Mouse (Mus musculus): ENCODE measurements around the gene Tunar. TPM values are rescaled to one million over a fixed set of nuclear protein-coding genes. Genes with fewer than 3 reads are reported as not detected.
A peak's percentile ranks its signal among the peaks of the same experiment; 100 is the strongest.

Tunar gene
- 10 to 100 TPM; 17.2 to 19.7 TPM for total RNA-seq (2021)

GRCm38 (mm10) chr12:105333570-105333969, at the start of gene Tunar:
TSS of gene Tunar (plus strand) at chr12:105333870.
- no peak for DNase-seq

GRCm38 (mm10) chr12:105312571-105313035, 21.1 kb upstream of the Tunar start:
- peak in 1 of 2 experiments; percentile 11 for DNase-seq

- no peak for DNase-seq
Measured at GRCm38 (mm10) chr12:105314328-105314727, 19.3 kb upstream of the Tunar start.

GRCm38 (mm10) chr12:105322160-105322559, 11.5 kb upstream of the Tunar start:
- no peak for DNase-seq

GRCm38 (mm10) chr12:105327051-105327450, 6.6 kb upstream of the Tunar start:
- no peak for DNase-seq

DNA sequence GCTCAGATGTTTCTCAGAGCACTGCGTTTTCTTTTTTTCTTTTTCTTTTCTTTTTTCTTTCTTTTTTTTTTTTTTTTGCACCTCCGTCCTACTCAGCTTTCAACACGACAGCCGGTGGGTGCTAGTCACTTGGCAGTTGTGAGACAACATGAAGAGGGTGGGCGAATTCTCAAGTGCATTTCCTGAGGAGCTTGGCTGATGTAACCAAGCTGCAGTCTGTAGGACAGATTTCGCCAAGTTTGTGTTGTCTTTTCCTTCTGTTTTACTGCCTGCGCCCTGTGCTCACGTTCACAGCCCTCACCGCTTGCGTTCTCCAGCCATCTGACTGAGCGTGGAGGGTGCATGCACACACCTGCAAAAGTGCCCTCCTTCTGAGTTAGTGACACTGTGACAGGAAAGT, 5.3 kb upstream of the Tunar start:
- peak; percentile 45 to 51 for DNase-seq

- no peak for DNase-seq
Measured at GRCm38 (mm10) chr12:105336094-105336420, 2.4 kb downstream of the Tunar start.

DNA sequence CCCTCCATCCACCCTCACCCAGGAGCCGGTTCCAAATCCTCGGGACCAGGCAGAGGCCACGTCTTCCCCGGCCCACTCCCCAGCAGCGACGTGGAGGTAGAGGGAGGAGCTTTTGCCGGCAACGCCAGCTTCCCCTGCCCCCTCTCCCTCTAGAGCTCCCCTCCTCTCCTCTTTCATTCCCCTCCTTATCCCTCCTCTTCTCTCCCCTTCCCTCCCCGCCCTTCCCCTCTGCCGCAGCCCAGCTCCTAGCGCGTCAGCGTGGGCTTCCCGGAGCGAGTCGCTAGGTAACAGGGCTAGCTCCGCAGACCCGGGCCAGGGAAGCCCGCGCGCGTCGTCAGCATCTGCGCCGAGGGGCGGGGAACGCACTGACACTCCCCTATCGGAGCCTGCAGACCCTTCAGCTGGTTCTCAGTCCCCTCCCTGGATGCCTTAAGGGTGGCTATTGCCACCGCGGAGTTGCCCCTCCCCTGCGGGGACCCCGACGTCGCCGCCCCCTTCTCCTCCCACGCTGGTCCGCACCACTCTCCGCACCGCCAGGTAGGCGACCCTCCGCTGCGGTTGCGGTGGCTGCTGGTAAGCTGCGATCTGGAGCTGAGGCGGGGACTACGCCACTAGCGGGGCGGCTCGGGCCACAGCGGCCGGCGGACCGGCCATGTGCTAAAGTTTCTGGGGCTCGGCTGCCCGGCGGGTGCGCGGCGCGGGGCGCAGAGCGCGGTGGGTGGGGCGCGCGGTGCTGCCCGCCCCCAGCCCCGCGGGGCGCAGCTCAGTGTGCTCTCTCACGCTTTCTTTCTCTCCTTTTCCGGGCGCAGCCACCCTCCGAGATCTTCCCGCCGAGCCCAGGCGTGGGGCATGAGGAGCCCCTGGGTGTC, 3.0 kb downstream of the Tunar start:
- DNase-seq, result peak; percentile 66 to 76

DNA sequence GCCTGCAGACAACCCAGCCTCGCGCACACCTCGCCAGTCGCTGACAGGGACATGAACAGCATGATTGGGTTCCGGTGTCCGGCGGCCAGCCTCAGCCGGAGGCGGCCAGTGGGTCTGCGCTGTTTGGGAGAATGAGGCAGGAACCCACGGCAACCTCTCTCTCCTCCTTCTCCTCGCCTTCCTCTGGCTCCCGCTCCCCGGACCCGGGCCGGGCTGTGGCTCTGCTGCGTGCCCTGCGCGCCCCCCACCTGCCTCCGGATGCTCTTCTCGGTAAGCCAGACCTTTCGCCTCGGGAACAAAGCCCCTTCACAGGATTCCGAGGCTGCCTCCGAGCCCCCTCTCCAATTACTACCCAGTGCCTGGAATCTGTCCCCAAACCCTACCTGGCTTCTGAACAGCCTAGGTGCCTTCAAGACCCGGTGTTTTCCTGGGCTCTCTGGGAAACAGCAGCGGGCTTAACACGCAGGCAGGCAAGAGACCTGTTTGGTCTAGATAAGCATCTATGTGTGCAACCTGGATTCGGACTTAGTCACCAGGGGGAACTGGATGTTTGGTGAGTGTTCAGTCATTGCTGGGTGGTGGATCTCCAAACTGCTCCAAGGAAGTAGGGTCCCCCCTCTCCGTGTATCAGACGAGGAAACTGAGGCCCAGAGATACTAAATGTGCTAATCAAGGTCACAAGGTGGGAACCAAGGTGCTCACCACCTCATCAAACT, 3.8 kb downstream of the Tunar start:
- DNase-seq, result no peak

DNA sequence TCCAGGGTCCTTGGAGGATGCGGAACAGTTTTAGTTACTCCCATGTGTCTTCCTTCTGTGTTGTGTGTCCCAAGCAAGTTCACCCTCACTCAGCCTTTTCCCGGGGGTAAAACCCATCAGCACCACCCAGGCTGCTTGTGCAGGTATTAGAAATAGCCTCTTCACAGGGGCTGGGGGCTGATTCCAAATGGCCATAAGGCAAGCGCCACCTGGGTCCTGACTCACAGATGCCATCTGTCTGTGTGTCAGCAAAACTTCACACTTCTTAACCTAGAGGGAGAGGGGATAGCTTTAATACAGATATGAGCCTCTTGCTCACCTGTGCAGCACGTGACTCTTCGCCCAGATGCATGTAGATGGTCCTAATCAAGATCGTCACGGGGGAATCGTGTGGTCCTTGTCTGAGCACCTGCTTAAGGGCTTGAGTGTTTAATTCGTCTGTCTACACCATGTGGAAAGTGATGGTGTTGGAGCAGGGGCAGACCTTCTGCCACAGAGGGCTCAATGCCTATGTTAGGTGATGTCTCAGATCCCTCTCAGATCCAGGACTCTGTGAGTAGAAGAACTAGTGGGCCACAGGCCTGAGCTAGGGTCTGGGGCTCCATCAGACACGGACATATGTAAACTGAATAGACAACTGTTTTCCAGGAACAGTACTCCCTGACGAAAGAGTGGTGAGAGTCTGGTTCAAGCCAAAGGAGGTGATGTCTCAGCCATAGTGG, 4.7 kb downstream of the Tunar start:
- DNase-seq, result no peak

GRCm38 (mm10) chr12:105341523-105341922, 7.9 kb downstream of the Tunar start:
- DNase-seq, result no peak

DNA sequence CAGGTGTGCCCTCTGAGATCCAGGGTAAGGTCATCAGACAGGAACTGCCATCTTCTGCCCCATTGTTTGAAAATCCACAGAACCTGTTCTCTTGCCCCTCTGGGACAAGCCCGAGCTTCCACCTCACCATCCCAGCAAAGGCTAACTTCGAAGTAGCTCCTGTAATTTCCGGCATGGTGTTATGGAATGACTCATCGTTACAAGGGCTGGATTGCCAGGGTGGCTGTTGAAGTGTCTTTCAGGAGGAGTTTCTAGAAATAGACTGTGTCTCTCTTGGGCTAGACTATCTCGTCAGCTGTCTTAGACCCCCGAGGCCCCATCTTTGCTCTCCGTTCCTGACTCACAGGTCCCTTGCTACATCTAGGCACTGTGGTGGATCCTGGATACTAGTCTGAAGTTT, 10.8 kb downstream of the Tunar start:
- DNase-seq, result no peak

GRCm38 (mm10) chr12:105346861-105347260, 13.2 kb downstream of the Tunar start:
- no peak for DNase-seq

DNA sequence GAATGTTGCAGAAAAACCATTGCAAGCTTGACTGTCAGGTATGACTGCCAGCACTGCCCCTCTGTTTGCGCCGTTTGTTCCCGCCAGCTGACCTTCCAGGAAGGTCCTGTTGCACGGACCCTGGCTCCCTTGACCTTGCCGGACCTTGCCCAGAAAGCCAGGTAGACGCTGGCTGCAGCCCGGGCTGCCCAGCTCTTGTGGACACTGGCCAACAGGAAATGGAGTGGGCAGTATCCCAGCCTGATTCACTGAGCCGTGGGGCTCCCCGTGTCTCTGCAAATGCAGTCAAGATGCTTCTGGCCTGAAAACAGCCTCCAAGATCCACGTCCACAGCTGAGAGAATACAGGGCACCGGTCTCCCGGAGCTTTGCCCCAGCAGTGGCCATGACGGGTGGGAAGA, 13.6 kb downstream of the Tunar start:
- no peak for DNase-seq

GRCm38 (mm10) chr12:105354266-105354665, 20.6 kb downstream of the Tunar start:
- DNase-seq, result peak; percentile 65 to 78

GRCm38 (mm10) chr12:105354772-105355171, 21.1 kb downstream of the Tunar start:
- DNase-seq, result no peak

GRCm38 (mm10) chr12:105356781-105357180, 23.1 kb downstream of the Tunar start:
- no peak for DNase-seq

DNA sequence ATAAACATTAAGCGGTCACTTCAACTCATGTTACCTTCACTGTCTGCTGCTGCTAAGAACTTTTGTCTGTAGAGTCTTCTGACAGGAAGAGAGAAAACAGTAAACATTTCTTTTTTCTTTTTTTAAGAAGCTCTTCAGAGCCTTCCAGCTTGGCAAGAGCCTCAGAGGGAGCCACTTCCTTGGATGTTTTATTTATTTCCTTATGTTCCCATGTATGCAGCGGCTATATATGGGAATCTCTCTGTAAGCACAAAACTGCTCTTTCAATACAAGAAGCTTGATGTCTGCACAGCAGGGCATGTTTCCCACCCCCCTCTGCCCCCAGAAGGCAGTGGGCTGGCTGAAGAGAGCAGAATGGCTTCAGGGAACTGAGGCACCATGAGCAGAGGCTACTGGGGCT, 30.0 kb downstream of the Tunar start:
- no peak for DNase-seq

DNA sequence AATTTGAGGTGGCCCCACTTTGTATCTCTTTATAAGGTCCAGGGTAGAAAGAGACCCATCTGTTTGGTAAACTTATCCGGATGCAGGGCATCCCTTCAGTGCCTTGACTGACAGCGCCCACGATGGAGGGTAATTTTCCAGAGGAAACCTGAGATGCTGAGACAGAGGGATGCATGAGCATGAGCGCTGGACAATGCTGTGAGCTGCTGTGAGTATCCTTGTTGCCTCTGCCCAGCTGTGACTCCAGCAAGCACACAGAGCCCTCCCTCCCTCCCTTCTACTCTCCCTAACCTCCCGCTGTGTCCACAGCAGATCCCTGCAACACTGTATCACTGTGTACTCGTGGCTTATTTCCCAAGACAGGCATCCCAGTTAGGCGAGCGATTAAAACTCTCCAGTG, 40.9 kb downstream of the Tunar start:
- DNase-seq, result no peak

DNA sequence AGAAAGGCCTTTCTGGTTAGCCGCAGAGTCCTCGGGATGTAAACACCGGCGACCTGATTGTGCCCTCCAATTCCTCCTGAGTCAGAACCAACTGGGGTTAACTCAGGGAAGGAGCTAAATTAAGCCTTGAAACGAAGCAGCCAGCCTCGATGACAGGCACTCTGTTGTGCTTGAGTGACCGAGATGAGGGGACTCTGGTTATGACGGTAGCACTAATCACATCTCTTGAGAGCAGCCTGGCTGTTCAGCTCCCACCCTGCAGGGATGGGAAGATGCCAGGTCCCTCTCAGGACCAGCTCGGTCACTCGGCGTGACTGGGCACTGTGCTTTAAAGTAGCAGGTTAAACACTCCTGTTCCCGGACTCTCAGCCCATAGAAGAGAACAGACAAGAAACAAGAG, 43.3 kb downstream of the Tunar start:
- DNase-seq, result no peak

- DNase-seq, result no peak
Measured at GRCm38 (mm10) chr12:105382733-105383132, 49.1 kb downstream of the Tunar start.

GRCm38 (mm10) chr12:105394671-105395070, 61.0 kb downstream of the Tunar start:
- no peak for DNase-seq

DNA sequence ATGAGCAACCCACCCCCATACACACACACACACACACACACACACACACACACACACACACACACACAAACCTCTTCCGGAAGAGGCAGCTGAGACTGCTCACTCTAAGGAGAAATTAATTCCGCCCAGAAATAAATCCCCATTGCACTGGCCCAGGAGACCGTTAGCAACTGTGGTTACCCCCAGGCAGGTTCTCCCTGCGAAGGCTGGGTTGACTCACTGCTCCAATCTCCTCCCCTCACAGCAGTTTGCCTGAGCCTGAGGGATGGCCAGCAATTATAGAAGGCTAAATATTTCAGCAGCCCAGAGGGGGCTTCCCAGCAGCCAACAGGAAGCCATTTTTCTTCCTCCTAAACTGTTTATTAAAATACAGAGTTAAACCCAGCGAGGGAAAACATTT, 64.5 kb downstream of the Tunar start:
- DNase-seq, result no peak

All from layer of hippocampus, postnatal 36 days (tissue).